Mouse (Mus musculus) mouse embryonic stem cell (cell line): ENCODE data around the gene Vmn1r237.

Experiments
- in situ Hi-C, 2 experiments: fragments of 300-500 bp; cut with MboI; formaldehyde crosslinking; loops; 1 replicate in 1 of 2; 3 replicates in 1 of 2; pipeline ENCODE4 v1.14.3; 2019 to 2020; ENCODE audit warnings: low sequenced_read_pairs in 2 of 2, low pct_unique_long_range_greater_than_20kb in 1 of 2, mixed read lengths in 1 of 2; ENCODE audit not compliant: unreplicated experiment in 1 of 2

The Vmn1r237 gene

GRCm38 (mm10) chr17:21311565-21311964, at the start of gene Vmn1r237:
Vmn1r237 (plus strand) TSS chr17:21311865.
- in situ Hi-C loops, result no loop called here

GRCm38 (mm10) chr17:21272103-21272502, 39.6 kb upstream of the Vmn1r237 start:
- in situ Hi-C loops, result loop anchor here (5.0 to 25.0 kb wide), 3 partner anchors 145 to 290 kb away; partner anchors contain the start of genes Zfp54 (in 1 of the 2) and Zfp948 (in 1 of the 2)

- in situ Hi-C loops, result no loop called here
These were observed 29.0 kb upstream of the Vmn1r237 start, which contains the start of gene Vmn1r236 for GRCm38 (mm10) chr17:21282642-21283041. Vmn1r236 (plus strand) TSS chr17:21282942.

- in situ Hi-C loops, result no loop called here
These were observed 27.3 kb upstream of the Vmn1r237 start for GRCm38 (mm10) chr17:21284395-21284794.

GRCm38 (mm10) chr17:21289695-21290094, 22.0 kb upstream of the Vmn1r237 start:
- in situ Hi-C loops, result no loop called here
